Mouse (Mus musculus): ENCODE results near the gene Fggy. TPM values are rescaled to one million over a fixed set of nuclear protein-coding genes. Genes with fewer than 3 reads are reported as not detected.

Gene Fggy
- polyA plus RNA-seq, 1 experiment, result 19.0 TPM

DNA sequence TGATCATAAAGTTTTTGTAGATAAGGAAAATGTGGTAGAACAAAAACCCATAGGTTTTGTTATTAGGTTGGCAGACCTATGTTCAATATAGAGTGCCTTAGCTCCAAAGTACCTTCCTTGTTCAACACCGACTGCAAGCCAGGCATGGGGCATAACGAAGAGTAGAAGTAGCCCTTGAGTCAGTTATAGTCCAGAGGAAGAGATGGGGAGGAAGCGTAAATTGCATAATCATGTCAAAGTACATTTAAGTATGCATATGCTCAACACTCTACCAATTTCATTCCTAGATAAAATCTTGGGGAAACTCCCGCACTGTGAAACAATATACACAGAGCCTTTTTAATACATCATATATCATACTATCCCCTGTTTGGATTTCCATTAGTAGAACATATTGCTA is 221.2 kb downstream of the Fggy start:
- Histone ChIP-seq H3K4me3 (ENCODE audit: insufficient read depth, low read length) (no peak overlapping the region), H3K4me1 (ENCODE audit: control insufficient read depth, insufficient read depth, low read length) (peaks cover 31% of the 10 kb centered on the region), H3K27ac (ENCODE audit: insufficient read depth, low read depth, low read length) (no peak overlapping the region)
- TF ChIP-seq CTCF (IDR thresholded peaks at IDR 0.05; ENCODE audit: low read depth, low read length), result no peak
- no peak for TF ChIP-seq POLR2A (IDR thresholded peaks at IDR 0.05; ENCODE audit: borderline replicate concordance, low read depth, low read length)

- H3K27ac ChIP-seq (ENCODE audit: insufficient read depth, low read depth, low read length), result peak overlapping the region; percentile 77
- H3K4me3 ChIP-seq (ENCODE audit: insufficient read depth, low read length), result no peak overlapping the region
- H3K4me1 ChIP-seq (ENCODE audit: control insufficient read depth, insufficient read depth, low read length), result peaks cover 20% of the 10 kb centered on the region
- TF ChIP-seq CTCF (IDR thresholded peaks at IDR 0.05; ENCODE audit: low read depth, low read length) (no peak), POLR2A (IDR thresholded peaks at IDR 0.05; ENCODE audit: borderline replicate concordance, low read depth, low read length) (no peak)
Measured at GRCm38 (mm10) chr4:95784146-95784895, 227.0 kb downstream of the Fggy start.

GRCm38 (mm10) chr4:95787609-95788008 is 230.3 kb downstream of the Fggy start:
- no peak for TF ChIP-seq CTCF (IDR thresholded peaks at IDR 0.05; ENCODE audit: low read depth, low read length)
- no peak for TF ChIP-seq POLR2A (IDR thresholded peaks at IDR 0.05; ENCODE audit: borderline replicate concordance, low read depth, low read length)
- H3K4me3 ChIP-seq (ENCODE audit: insufficient read depth, low read length), result no peak overlapping the region
- H3K27ac ChIP-seq (ENCODE audit: insufficient read depth, low read depth, low read length), result no peak overlapping the region
- H3K4me1 ChIP-seq (ENCODE audit: control insufficient read depth, insufficient read depth, low read length), result peaks cover 20% of the 10 kb centered on the region

DNA sequence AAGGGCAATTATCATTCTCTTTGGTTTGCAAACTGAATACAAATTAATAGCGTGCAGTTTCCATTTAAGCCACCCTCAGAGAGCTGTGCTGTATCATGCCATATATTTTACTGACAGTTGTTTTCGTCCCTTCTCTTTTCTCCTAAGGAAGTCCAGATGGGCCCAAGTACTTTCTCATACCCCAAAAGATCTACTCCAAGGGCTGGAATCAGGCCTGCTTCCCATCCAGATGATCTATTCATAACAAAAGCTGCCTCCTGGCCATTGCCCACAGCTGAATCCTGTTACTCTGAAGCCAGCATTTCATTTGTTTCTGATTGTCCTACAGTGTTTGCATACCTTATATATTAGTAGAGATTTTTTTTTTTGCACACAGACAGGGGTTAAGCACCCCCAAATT is 231.6 kb downstream of the Fggy start:
- H3K27ac ChIP-seq (ENCODE audit: insufficient read depth, low read depth, low read length), result no peak overlapping the region
- H3K4me1 ChIP-seq (ENCODE audit: control insufficient read depth, insufficient read depth, low read length), result peaks cover 10% of the 10 kb centered on the region
- no peak overlapping the region for H3K4me3 ChIP-seq (ENCODE audit: insufficient read depth, low read length)
- no peak for TF ChIP-seq CTCF (IDR thresholded peaks at IDR 0.05; ENCODE audit: low read depth, low read length)
- no peak for TF ChIP-seq POLR2A (IDR thresholded peaks at IDR 0.05; ENCODE audit: borderline replicate concordance, low read depth, low read length)

- TF ChIP-seq POLR2A (IDR thresholded peaks at IDR 0.05; ENCODE audit: borderline replicate concordance, low read depth, low read length), result no peak
- TF ChIP-seq CTCF (IDR thresholded peaks at IDR 0.05; ENCODE audit: low read depth, low read length), result no peak
- Histone ChIP-seq H3K4me3 (ENCODE audit: insufficient read depth, low read length) (no peak overlapping the region), H3K27ac (ENCODE audit: insufficient read depth, low read depth, low read length) (no peak overlapping the region), H3K4me1 (ENCODE audit: control insufficient read depth, insufficient read depth, low read length) (no peaks in the 10 kb centered on the region; the same call in 1 of the 2 replicates)
Measured at GRCm38 (mm10) chr4:95791913-95792475, 234.7 kb downstream of the Fggy start.

GRCm38 (mm10) chr4:95793647-95794328 is 236.5 kb downstream of the Fggy start:
- H3K27ac ChIP-seq (ENCODE audit: insufficient read depth, low read depth, low read length), result no peak overlapping the region
- H3K4me3 ChIP-seq (ENCODE audit: insufficient read depth, low read length), result no peak overlapping the region
- H3K4me1 ChIP-seq (ENCODE audit: control insufficient read depth, insufficient read depth, low read length), result no peaks in the 10 kb centered on the region
- TF ChIP-seq CTCF (IDR thresholded peaks at IDR 0.05; ENCODE audit: low read depth, low read length), result no peak
- no peak for TF ChIP-seq POLR2A (IDR thresholded peaks at IDR 0.05; ENCODE audit: borderline replicate concordance, low read depth, low read length)

DNA sequence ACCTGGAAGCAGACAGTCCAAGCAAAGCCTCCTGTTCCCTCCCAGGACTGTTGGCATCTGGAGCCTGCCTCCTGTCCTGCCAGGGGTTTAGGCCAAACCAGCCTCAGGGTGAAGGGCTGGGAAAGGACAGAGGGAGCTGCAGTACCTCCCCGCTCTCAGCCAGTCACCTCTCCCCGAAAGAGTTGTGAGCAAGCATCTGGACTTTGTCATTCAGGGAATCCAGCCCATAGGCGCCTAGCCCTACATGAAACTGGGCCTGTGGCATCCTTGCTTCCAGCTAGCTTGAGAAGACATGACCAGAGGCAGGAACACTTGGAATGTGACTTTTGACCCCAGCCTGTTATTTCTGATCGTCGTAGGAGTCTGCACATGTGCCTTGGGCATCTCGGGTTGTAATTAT is 237.3 kb downstream of the Fggy start:
- Histone ChIP-seq H3K4me3 (ENCODE audit: insufficient read depth, low read length) (no peak overlapping the region), H3K27ac (ENCODE audit: insufficient read depth, low read depth, low read length) (no peak overlapping the region), H3K4me1 (ENCODE audit: control insufficient read depth, insufficient read depth, low read length) (no peaks in the 10 kb centered on the region)
- TF ChIP-seq POLR2A (IDR thresholded peaks at IDR 0.05; ENCODE audit: borderline replicate concordance, low read depth, low read length) (no peak), CTCF (IDR thresholded peaks at IDR 0.05; ENCODE audit: low read depth, low read length) (no peak)

DNA sequence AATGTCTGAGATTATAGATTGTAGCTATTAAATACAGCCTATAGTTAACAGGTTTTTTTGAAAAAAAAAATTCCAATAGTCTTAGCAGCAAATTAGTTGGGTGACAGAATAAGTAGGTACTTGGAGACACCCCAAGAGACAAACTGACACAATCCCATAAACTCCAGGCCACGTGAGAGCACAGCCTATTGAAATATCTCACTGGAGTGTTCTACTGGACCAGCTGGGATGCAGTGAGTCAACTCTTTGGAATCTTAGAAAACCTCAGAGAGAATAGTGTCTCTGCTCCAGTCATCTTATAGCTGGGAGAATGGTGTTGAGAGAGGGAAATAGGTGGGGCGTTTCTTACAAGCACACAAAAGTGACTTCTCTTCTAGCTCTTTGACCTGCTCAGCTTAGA is 238.0 kb downstream of the Fggy start:
- Histone ChIP-seq H3K4me1 (ENCODE audit: control insufficient read depth, insufficient read depth, low read length) (no peaks in the 10 kb centered on the region), H3K4me3 (ENCODE audit: insufficient read depth, low read length) (no peak overlapping the region), H3K27ac (ENCODE audit: insufficient read depth, low read depth, low read length) (no peak overlapping the region)
- no peak for TF ChIP-seq CTCF (IDR thresholded peaks at IDR 0.05; ENCODE audit: low read depth, low read length)
- TF ChIP-seq POLR2A (IDR thresholded peaks at IDR 0.05; ENCODE audit: borderline replicate concordance, low read depth, low read length), result no peak

GRCm38 (mm10) chr4:95819650-95820049 is 262.3 kb downstream of the Fggy start:
- Histone ChIP-seq H3K4me1 (ENCODE audit: control insufficient read depth, insufficient read depth, low read length) (peaks cover 2% of the 10 kb centered on the region), H3K27ac (ENCODE audit: insufficient read depth, low read depth, low read length) (no peak overlapping the region), H3K4me3 (ENCODE audit: insufficient read depth, low read length) (no peak overlapping the region)
- TF ChIP-seq POLR2A (IDR thresholded peaks at IDR 0.05; ENCODE audit: borderline replicate concordance, low read depth, low read length) (no peak), CTCF (IDR thresholded peaks at IDR 0.05; ENCODE audit: low read depth, low read length) (no peak)
